Mouse (Mus musculus) hindbrain, postnatal 0 days (tissue): ENCODE data around the gene Nhlrc4. TPM values are rescaled to one million over a fixed set of nuclear protein-coding genes. Genes with fewer than 3 reads are reported as not detected.

Experiments
- ATAC-seq: fragments of 200-750 bp; cut with Nextera tagmentation; 2 replicates; pipeline ENCODE4 v1.8.0; 2017; ENCODE audit warnings: mild to moderate bottlenecking, moderate TSS enrichment, moderate library complexity
- DNase-seq: peaks from one replicate; pipeline ENCODE4 v3.0.0-alpha.2; 2015; ENCODE audit warnings: low spot score
- H3K27ac ChIP-seq: fragments of 300-500 bp; sonication (generic); 2 replicates; pipeline ENCODE4 v1.5.1; 2014; ENCODE audit warnings: mild to moderate bottlenecking
- H3K27me3 ChIP-seq: fragments of 300-500 bp; sonication (generic); 2 replicates; pipeline ENCODE4 v1.6.1; 2014; ENCODE audit warnings: low read length, mixed read lengths; ENCODE audit not compliant: insufficient read depth
- H3K36me3 ChIP-seq: fragments of 300-500 bp; sonication (generic); 2 replicates; pipeline ENCODE4 v1.6.1; 2014; ENCODE audit warnings: low read length, mixed read lengths; ENCODE audit not compliant: insufficient read depth
- H3K4me1 ChIP-seq: fragments of 300-500 bp; sonication (generic); 2 replicates; pipeline ENCODE4 v1.6.1; 2014; ENCODE audit warnings: antibody characterized with exemption, low read length, mixed read lengths; ENCODE audit not compliant: insufficient read depth
- H3K4me2 ChIP-seq: fragments of 300-500 bp; sonication (generic); 2 replicates; pipeline ENCODE4 v1.6.1; 2014; ENCODE audit warnings: low read depth, mild to moderate bottlenecking, low read length, moderate library complexity, mixed read lengths
- H3K4me3 ChIP-seq: fragments of 300-500 bp; sonication (generic); 2 replicates; pipeline ENCODE4 v1.5.1; 2014; ENCODE audit warnings: low read length
- H3K9ac ChIP-seq: fragments of 300-500 bp; sonication (generic); replicated peaks from 2 replicates; pipeline ENCODE4 v1.6.1; 2014; ENCODE audit warnings: mild to moderate bottlenecking, low read length, moderate library complexity, mixed read lengths
- H3K9me3 ChIP-seq: fragments of 300-500 bp; sonication (generic); 2 replicates; pipeline ENCODE4 v1.6.1; 2016; ENCODE audit warnings: low read length, mixed read lengths
- CTCF ChIP-seq: IDR thresholded peaks from 2 replicates; pipeline ENCODE4 v1.5.1; 2016; ENCODE audit warnings: antibody characterized with exemption, control low read depth, low read depth
- WGBS: fragments of 180-500 bp; shearing (Covaris S2); extraction: QIAGEN DNeasy Blood & Tissue Kit; methylation state at CpG from one replicate; pipeline ENCODE4 v1.1.7; 2014; 5-methylcytosine and 5-hydroxymethylcytosine counted together
- polyA plus RNA-seq: library from polyadenylated mRNA; unstranded; fragments of >200 nt; fragmentation: Nextera tagmentation; extraction: Ambion mirVana; gene quantifications from 2 replicates; pipeline ENCODE4 v1.2.1, GENCODE M21; 2015
- total RNA-seq: library from RNA; depleted of rRNA; stranded (reverse); fragments of >200 nt; gene quantifications from 2 replicates; pipeline ENCODE4 v1.2.3, GENCODE M21; 2014

Gene Nhlrc4
- total and polyA plus RNA-seq, 2 experiments from 2014 or later = 0.30 to 0.68 TPM

DNA sequence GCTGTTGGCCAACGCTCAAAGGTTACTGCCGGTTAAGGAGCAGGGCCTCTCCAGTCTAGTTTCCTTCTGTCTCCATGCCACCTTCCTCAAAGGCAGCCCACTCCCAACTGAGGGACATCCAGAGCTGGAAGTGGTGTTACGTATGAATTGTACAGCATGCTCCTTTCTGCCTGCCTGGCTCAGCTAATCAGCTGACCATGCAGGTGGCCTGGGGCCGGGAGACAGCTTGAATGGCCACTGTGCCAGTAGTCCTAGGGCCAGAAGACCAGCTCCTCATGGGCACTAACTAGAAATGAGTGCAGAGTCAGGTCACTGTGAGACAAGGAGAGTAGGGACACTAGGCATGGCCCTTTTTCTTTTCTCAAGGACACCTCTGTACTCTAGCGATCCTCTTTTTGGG is 8.4 kb upstream of the Nhlrc4 start:
- Histone ChIP-seq H3K9ac (no peak overlapping the region), H3K36me3 (no peaks in the 10 kb centered on the region), H3K4me3 (no peak overlapping the region), H3K27me3 (peaks cover 7% of the 10 kb centered on the region; the same call in 1 of the 2 replicates), H3K4me1 (peaks cover 7% of the 10 kb centered on the region; the same call in 1 of the 2 replicates), H3K27ac (0 out of 2 replicates have a peak overlapping the region, but pooled peaks have one; percentile 20), H3K9me3 (no peaks in the 10 kb centered on the region), H3K4me2 (no peak overlapping the region)
- no peak for TF ChIP-seq CTCF
- ATAC-seq (no peak), DNase-seq (peak; percentile 22)
- WGBS = 67% methylated on average over 5 of the region's 5 CpGs

GRCm38 (mm10) chr17:25951803-25952623 is 7.3 kb upstream of the Nhlrc4 start, which contains the start of gene A930017K11Rik:
Gene A930017K11Rik (minus strand): TSS chr17:25952565.
- Histone ChIP-seq H3K9me3 (no peaks in the 10 kb centered on the region), H3K36me3 (no peaks in the 10 kb centered on the region), H3K27ac (peak within 1 kb of the TSS; percentile 34; the same call in 1 of the 2 replicates), H3K9ac (0 out of 2 replicates have a peak within 1 kb of the TSS, but pooled peaks have one; percentile 29), H3K27me3 (peaks cover 7% of the 10 kb centered on the region; the same call in 1 of the 2 replicates), H3K4me3 (peak within 1 kb of the TSS; percentile 37), H3K4me1 (0 out of 2 replicates have a peak, but pooled peaks cover 7% of the 10 kb centered on the region), H3K4me2 (peak within 1 kb of the TSS; percentile 51)
- DNase-seq (peak; percentile 25), ATAC-seq (no peak)
- no peak for TF ChIP-seq CTCF
- 3% methylated on average over 53 of the region's 58 CpGs for WGBS

DNA sequence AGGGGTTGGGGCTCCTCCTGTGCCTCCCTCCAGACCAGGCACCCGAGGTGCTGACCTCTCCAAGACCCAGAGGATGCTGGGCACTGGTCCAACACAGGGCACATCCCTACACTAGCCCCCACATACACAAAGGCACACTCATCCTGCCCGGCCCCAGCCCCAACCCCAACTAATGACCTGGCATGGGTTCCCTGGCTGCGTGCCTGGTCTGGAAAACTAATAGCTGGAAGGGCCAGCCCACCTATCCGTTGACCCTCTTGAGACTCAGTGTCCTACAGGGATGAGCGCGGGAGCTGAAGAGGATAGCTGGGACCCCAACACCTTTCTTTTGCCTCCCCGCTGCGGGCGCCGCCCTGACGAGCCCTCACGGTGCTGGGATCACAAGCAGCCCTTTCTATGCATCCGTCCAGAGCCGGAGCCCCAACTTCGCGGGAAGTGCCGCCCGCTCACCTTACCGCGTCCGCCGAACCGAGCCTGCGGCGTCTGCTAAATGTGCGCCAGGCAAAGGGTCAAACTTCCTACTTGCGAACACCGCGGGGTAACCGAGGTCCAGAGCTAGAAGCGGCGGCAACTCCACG is 6.6 kb upstream of the Nhlrc4 start:
- no peak for TF ChIP-seq CTCF
- Histone ChIP-seq H3K27me3 (peaks cover 7% of the 10 kb centered on the region; the same call in 1 of the 2 replicates), H3K9ac (0 out of 2 replicates have a peak overlapping the region, but pooled peaks have one; percentile 29), H3K4me2 (peak overlapping the region; percentile 51), H3K4me1 (0 out of 2 replicates have a peak, but pooled peaks cover 7% of the 10 kb centered on the region), H3K27ac (peak overlapping the region; percentile 34; the same call in 1 of the 2 replicates), H3K36me3 (no peaks in the 10 kb centered on the region), H3K9me3 (no peaks in the 10 kb centered on the region), H3K4me3 (peak overlapping the region; percentile 37)
- under 1% methylated on average over 27 of the region's 33 CpGs for WGBS
- peak; percentile 20; the same call in 1 of the 2 replicates for ATAC-seq
- no peak for DNase-seq

- 0% methylated on average over 1 of the region's 3 CpGs for WGBS
- Histone ChIP-seq H3K27ac (no peak overlapping the region), H3K4me3 (no peak overlapping the region; the same call in 1 of the 2 replicates), H3K36me3 (no peaks in the 10 kb centered on the region), H3K27me3 (peaks cover 7% of the 10 kb centered on the region; the same call in 1 of the 2 replicates), H3K4me2 (peak overlapping the region; percentile 51), H3K9ac (no peak overlapping the region), H3K4me1 (0 out of 2 replicates have a peak, but pooled peaks cover 3% of the 10 kb centered on the region), H3K9me3 (no peaks in the 10 kb centered on the region)
- ATAC-seq (no peak), DNase-seq (no peak)
- no peak for TF ChIP-seq CTCF
These were observed 5.9 kb upstream of the Nhlrc4 start for GRCm38 (mm10) chr17:25950706-25951105.

GRCm38 (mm10) chr17:25949981-25950380 is 5.2 kb upstream of the Nhlrc4 start:
- DNase-seq = no peak
- 0 out of 2 replicates have a peak, but pooled peaks cover 3% of the 10 kb centered on the region for H3K4me1 ChIP-seq
- no peak overlapping the region for H3K27ac ChIP-seq
- no peak overlapping the region for H3K4me3 ChIP-seq
- no peak for TF ChIP-seq CTCF
- no peak overlapping the region for H3K4me2 ChIP-seq
- no peaks in the 10 kb centered on the region for H3K36me3 ChIP-seq
- H3K27me3 ChIP-seq = peaks cover 7% of the 10 kb centered on the region; the same call in 1 of the 2 replicates
- no peak overlapping the region for H3K9ac ChIP-seq
- no peak for ATAC-seq
- no peaks in the 10 kb centered on the region for H3K9me3 ChIP-seq
- 73% methylated on average over 5 of the region's 5 CpGs for WGBS

DNA sequence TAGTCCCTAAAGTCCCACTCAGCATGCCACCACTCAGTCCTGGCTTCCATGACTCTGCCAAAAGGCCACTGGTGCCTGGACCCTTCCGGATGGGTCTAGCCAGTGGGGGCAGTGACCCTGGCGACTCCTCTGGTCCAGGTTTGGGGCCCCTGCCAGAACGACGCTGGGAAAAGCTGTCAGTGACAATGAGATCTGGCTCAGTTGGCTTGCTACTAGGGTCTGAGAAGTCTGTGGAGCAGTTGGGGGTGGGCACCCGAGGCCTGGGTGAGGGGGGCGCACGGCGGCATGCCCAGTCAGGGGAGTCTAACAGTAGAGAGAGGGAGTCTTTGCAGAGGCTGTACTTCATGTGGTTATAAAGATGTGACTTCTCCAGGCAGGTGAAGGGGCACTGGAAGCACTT is 3.3 kb upstream of the Nhlrc4 start:
- WGBS = 64% methylated on average over 8 of the region's 8 CpGs

More for the DNA sequence above, 3.3 kb upstream of the Nhlrc4 start:
- H3K4me2 ChIP-seq = no peak overlapping the region
- H3K27me3 ChIP-seq = peaks cover 7% of the 10 kb centered on the region; the same call in 1 of the 2 replicates
- no peak overlapping the region for H3K4me3 ChIP-seq
- TF ChIP-seq CTCF = no peak
- H3K36me3 ChIP-seq = no peaks in the 10 kb centered on the region
- DNase-seq = no peak
- no peak overlapping the region for H3K9ac ChIP-seq
- no peaks in the 10 kb centered on the region for H3K9me3 ChIP-seq
- H3K27ac ChIP-seq = no peak overlapping the region
- H3K4me1 ChIP-seq = no peaks in the 10 kb centered on the region
- ATAC-seq = no peak
